Mouse (Mus musculus) lung, postnatal 4 days (tissue): ENCODE measurements around the gene Dcst2.

Experiments
- DNase-seq, 2 experiments: peaks; one replicate each; pipeline ENCODE4 v3.0.0; 2021

The Dcst2 gene

DNA sequence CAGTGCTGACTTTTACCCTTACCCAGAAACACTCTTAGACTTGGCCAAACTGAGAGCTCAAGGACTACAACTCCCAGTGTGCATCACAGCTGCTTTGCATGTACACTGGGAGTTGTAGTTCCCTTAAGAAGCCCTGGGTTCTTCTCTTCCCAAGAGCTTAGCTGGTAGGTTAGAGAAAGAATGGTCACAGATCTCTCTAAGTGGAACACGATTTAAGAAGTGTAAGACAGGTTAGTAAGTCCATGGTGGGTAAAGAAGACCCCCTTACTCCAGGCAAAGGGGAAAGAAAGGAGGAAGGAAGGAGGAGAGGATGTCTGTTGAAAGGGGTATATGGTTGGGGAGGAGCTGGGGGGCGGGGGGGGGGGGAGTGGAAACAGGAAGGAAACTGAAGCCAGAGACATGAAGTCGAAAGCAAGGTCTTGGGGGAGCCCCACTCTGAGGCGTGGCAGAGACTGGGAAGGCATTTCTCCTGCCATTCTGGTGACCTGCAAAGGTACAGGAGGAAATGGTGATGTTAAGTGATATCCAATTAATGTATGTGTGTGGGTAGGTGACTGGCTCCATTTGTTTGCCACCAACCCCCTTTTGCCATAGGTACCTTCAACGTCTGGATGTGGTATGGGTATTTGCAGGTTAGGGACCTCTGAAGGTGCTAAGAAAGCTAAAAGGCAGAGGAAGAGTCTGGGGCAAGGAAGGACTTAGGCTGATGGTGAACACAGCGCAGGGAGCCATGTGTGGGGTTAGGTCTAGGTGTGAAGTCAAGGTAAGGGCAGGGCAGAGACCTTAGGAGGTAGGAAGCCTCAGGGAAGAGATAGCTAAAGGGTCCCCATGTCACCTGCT lies 27.3 kb downstream of the Dcst2 start:
- DNase-seq, result peak; percentile 29 to 46

DNA sequence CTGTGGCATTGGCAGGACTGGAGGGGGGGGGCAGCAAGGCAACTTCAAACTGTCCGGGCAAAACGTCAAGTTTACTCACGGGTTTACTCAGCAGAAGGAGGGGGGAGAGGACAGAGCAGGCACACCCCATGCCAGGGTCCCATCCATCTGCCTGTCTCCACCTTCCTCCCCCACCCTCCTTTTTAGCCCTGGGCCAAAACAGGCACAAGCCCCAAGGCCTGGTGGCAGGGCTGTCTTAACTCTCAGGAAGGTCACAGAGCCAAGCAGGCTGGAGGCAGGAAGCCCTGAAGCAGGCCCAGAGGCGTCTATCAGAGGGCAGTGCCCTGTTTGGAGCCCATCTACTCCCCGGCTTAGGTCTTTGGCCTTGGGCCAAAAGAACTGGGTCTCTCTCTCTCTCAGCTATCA lies 28.3 kb downstream of the Dcst2 start:
- peak; percentile 31 to 50 for DNase-seq

DNA sequence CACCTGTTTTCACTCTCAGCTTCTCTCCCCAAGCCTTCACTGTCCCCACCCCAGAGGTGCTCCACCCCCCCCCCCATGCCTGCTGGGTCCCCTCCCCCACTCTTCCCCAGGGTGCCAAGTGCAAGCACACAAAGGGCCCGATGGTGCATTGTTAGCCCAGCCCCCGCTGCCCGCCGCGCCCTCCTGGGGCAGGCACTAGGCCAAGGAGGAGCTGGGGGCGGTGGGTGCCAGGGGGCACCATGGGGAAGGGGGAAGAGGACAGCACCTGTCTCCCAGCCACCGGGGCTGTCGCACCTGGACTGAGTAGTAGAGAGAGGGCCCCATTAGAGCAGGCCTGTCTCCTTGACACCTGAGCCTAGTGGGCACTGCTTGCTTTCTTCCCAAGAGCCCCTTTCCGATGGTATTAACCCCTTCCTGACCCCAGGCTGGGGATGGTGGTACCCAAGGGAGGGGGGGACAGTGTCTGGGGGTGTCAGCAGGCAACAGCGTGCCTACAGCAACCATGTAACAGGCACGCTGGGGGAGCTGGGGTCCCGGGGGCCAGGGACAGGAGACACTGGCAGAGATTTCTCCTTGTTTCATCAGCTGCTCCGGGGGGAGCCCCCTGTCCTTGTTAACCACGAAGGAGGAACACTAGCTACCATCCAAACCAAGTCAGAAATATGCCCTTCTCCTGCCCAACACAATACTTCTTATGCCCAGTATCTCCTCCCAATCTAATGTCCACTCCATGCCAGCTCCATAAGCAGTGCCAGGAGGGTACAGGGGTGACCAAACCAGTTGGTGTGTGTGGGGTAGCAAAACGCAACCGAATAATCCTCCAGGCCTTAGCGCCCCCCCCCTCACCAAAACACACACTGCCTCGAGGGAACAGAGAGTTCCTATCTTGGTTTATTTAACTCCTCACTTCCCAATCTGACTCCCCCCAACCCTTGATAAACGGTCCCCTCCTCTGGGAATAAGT lies 29.2 kb downstream of the Dcst2 start:
- DNase-seq, result peak; percentile 53 to 62

DNA sequence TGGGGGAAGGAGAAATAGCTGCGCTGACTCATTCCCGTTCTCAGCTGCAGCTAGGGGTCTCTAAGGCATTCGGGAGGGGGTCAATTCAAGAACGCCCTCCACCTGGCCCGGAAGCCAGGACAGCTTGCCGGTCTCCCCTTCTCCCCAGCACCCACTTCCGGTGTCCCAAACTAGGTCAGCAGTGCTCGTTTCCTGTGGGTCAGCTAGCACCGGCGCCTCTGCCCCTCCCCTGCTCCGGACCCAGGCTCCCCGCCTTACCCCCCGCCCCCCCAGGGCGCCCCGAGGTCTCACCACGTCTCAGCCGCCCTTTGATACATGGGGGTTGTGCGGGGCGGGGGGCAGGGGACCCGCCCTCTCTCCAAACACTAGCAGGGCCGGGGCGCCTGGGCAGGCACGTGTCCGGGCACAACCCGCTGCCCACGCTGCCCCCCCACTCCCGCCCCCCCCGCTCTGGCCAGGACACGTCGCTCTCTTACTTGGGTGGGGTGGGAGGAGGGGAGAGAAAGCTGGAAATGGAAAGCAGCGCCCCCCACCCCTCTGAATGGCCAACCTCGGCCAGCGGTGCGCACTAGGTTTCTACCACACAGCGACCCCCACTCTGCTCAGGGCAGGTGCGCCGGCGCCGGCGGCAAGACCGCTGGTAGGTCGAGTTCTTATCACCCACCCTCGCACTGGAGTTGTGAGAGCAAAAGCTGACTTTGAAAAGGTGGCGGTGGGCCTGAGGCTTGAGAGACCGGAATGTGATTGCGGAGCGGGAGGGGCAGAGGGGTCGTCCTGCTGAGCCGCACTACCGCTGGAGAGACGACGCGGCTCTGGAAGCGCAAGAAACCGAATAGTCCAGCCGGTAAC lies 30.1 kb downstream of the Dcst2 start:
- peak; percentile 71 to 80 for DNase-seq

DNA sequence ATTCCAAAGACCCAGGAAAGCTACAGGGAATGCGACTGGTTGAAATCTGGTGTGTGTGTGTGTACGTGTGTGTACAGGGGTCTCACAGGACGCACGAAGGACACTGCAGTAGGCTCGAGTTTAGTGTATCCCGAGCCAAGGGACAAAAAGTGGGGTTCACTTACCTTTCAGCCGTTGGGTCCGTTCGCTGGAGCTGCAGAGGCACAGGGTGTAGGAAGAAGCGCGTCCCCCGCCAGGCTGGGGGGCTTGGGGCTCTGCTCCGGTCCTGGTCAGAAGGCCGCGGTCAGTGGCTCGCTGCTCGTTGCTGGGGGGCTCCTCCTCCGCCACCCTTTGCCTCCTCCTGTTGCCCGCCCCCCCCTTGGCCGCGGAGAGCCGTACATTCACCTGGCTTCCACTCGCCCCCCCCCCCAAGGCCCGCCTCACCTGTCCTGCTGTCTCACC lies 31.1 kb downstream of the Dcst2 start:
- peak; percentile 55 to 66 for DNase-seq

DNA sequence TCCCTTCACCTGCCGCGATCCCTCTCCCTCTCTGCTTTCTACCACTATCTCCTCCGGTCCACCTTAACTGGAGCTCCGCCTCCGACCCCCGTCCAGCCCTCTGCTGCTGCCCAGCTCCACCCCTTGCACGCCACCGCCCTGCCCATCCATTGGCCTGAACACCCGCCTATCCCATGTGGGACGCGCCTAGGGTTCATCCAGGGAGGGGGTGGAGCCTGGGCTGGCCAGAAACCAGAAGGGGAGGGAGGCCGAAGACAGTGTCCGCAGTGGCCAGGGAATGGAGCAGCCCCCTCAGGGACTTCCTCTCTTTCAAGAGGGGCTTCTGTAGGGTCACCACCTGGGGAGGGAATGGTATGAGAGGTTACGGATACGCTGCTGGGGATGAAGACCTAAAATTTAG lies 31.8 kb downstream of the Dcst2 start:
- peak; percentile 99 for DNase-seq

DNA sequence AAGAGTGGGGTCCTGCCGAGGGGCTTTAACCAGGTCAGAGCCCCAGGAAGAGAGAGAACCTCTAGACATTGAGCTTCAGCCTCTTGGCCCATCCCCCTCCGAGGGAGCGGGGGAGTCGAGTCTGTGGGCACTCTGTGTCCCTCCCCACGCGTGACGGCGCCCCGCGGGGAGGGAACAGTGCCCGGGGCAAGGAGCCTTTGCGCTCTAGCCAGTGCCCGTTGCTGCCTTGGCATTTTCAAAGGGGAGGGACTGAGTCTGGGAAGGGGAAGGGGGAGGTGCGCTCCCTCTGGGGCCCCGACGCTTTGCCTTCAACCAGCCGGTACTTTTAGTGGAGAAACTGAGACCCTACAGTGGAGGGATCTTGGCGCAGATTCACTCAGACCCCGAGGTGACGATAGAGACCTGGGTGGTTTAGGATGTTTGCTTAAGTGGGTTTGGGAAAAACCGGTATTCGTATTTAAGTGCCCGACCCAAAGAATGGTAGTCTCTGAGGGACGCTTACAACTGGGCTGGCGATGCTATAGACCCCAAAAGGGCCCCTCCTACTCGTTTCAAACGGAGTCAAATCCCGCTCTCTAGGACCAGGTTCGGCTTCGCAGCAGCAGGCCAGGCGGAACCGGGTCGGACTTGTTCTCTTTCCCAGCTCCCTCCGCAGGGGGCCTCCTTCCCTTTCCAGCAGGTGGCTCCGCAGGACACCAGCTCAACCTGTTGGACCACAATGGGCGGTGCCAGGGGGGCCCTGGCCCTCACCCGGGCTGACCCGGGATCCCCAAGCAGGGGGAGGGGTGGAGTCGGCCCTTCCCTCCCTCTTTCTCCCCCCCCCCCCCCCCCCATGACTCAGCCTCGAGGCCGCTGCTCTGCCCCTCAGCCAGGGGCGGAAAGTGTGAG lies 32.5 kb downstream of the Dcst2 start, which contains the start of gene Zbtb7b:
Gene Zbtb7b (minus strand): TSS at position 771 of the 888 bp plus-strand sequence.
- DNase-seq, result peak; percentile 88 to 92

DNA sequence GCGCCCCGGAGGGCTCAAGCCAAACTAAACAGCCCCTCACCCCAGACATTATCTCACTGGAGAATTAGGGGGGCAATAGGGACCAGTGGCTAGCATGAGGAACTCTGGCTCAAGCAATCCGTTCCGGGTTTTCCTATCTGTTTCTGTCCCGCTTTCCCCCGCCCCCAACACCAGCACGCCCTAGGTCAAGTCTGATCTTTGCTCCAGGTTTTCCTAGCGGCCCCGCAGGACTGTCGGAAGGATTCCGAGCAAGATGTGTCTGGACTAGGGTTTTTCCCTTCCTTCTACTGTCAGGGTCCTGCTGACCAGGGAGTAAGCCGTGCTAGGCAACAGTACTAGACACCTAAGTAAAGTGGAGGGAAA lies 33.1 kb downstream of the Dcst2 start:
- DNase-seq, result peak; percentile 89 to 92

DNA sequence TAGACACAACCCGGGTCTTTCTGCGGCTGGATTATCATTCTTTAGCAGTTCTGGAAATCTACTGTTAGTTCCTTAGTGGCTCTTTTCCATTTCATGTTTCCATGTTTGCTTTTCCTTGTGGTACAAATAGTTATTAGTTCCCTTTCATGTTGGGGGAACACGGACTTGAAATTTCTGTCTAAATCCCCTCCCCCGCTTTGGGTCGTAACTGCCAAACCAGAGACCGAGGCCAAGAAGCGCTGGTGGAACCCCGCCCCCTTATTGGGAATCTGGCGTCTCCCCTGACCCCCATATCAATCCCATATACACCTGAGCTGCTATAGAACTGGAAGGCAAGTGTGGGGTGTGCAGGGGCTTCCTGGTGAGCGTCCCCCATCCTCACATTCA lies 33.6 kb downstream of the Dcst2 start:
- peak in 1 of 2 experiments; percentile 23 for DNase-seq

DNA sequence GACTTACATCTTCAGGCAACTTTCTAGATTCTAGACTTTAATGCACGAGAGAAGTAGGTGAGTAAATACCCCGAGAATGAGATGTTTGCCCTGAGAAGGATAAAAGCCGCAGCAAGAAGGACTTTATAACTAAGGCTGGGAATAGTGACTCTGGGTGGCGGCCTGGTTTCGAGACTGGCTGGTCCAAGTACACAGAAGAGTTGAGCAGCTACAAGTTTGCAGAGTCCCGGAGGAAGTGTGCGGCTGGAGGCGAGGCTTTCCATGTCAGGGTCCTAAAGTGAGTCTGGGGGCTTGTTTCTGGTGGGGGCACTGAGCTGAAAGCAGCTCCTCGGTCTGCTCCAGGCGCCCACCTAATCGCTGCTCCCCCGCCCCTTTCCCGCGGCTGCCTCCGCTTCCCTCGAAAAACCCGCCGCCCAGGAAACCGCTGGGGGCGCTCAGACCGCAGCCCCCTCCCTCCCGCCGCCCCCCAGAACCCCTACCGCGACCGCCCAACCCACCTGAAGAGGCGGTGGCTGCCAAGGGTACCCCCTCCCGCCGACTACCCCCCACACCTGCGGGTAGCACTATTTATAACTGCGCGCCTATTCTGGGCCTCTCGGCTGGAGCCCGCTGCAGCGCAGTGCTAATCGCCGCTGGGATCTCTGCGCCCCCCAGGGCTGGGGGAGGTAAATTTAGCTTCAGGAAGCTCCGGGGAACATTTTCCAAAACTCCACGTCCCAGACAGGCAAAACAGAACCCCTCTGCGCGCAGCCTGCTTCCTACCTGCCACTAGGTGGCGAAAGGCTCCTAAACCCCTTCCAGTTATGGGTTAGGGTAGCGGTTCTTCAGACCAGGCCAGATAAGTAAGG lies 34.3 kb downstream of the Dcst2 start:
- DNase-seq, result peak; percentile 78 to 83

DNA sequence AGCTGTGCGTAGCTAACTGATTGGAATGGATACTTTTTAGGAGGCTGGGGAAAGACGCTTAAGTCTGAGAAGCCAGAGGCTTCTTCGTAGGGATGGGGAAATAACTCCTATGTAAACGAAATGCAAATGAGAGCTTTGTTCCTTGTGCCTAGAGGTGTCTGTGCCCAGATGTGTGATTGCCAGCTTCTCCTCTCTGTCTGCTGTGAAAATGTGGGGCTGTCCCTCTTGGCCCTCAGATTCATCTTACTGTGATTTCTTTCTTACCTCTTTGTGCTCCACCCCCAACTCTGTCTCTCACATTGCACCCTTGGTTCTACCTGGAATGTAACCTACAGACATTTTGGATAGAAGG lies 34.9 kb downstream of the Dcst2 start:
- no peak for DNase-seq

DNA sequence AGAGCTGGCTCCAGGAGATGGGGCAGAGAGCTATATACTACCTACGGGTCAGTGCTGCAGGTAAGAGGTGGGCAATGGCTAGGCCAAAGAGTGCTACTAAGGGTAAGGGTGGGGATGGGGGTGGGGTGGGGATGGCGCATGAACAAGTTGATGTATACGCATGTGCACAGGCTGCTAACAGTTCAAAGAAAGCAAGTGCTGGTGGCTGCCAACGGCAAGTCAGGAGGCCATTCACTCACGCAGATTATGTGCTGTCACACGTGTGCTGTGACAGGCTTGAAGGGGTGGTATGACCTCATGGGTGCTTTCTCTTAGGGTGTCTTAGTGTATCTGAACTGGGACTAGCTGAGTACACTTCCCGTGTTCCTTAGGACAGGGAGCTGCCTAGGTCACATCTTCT lies 39.6 kb downstream of the Dcst2 start:
- DNase-seq, result no peak

DNA sequence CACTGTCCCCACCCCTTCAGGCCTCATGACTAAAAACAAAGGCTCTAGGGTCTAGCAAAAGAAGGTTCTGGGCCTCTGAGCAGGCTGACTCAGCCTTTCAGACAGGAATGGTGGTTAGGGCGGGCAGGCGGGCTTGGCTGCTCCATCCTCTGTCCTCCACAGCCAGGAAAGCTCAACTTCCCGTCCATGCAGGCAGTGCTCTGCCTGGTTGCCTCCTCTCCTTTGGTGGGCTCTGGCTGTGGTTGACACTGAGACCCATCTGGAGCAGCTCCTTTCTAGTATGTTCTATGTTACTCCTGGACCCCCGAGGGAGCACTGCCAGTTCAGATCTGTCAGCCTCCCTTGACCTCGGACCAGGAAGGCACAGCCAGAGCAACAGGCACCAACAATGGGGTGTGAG lies 40.9 kb downstream of the Dcst2 start, which contains the start of gene Lenep:
Gene Lenep (minus strand): TSS at position 101 of the 400 bp plus-strand sequence.
- DNase-seq, result no peak

DNA sequence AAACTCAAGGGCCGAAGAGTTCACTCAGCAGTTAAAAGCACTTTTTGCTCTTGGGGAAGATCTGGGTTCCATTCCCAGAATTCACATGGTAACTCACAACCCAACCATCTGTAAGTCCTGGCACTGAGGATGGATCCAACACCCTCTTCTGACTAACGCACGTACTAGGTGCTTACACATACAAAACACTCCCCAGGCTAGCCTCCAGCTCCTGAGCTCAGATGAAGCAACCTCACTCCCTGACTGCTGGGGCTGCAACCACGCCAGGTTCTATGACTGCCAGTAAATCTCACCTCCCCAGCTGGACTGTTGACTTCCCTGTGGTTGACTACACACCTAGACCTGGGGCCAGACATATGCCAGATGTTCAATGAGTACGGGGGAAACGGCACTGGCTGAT lies 45.1 kb downstream of the Dcst2 start:
- DNase-seq, result no peak

DNA sequence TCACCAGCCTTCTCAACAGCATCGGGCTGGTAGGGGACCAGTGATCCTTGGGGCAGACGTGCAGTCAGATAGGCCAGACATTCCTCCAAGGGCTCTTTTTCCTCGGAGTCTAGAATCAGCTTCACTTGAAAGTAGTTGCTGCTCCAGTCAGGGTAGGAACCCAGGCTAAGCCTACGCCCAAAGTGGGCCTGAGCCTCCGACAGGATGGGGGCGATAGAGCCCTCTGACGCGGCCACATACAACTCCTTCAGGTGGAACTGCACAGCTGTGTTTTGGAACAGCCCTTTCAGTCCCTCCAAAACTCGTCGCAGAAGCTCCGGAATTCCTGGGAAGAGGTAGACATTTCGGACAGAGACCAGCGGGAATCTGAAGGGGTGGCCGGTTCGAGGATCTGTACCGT lies 46.7 kb downstream of the Dcst2 start:
- DNase-seq, result no peak

DNA sequence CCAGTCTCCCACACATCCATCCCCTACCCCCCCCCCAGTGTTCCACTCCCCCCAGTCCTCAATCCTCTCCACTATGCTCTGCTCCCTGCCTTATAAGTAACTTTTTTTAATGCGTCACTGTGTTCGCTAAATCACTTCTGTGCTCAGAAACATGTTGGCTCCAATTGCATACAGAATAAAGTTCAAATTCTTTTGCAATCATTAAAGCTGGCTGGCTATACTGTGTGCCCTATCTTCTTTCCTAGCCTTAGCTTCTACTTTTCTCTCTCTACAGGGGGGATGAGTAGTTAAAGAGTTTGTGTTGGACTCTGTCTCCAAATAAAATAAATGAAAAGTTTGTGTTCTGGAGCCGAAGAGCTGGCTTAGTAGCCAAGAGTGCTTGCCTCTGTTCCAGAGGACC lies 47.9 kb downstream of the Dcst2 start:
- DNase-seq, result no peak

DNA sequence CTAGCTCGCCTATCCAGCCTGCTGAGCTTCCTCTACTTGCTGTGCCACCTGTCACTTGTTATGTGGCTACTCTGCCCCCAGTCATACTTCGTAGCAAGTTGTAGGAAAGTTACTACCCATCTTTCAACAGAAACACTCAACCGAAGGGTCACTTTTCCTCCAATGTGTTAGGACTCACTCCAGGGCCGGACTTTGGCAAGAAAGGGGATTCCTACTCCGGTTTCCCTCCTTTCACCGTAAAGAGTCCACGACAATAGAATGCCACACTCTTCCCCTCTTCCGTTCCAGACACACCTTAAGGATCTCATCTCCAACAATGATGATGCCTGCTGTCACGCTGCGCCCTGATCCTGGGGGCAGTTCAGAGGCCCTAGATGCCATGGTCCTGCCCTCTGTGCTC lies 49.1 kb downstream of the Dcst2 start:
- no peak for DNase-seq

DNA sequence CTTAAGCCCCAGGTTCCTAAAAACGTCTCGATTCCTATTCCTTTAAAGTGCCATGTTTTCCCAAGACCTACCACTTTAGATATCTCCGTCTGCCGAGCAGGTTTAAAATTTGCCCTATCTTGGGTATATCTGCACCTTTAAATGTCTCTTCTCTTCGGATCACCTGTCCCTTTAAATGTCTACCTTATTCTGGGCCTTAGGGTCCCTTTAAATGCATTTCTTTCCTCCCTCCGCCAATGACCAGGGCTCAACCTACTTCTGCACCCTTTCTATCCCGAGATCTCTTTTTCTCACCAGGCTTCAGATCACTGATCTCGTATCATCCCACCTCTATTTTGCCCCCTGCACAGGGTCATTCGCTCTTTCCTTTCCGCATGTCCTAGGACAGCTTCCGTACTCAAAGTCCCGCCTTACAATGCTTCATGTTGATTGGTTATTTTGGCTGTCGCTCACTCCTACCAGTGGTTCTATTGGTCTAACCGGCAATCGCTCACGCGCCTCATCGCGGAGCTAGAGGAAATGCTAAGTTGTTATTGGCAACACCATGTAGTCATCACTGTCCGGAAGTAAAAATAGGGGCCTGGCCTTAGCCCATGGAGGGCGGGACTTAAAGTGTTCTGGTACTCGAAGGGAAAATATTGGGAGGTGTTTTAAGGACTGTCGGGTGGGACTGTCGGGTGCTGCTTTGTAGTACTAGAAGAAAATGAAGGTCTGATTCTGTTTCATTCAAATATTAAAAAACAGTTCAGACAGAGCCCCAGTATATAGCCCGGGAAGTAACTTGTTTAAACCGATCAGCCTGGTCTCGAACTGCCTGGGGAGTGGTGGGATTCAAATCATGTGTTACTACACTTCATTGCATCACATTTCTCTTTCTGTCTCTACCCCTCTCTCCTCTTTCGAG lies 50.0 kb downstream of the Dcst2 start, which contains the start of gene Flad1:
Gene Flad1 (minus strand): TSS at position 381 of the 904 bp plus-strand sequence.
- peak; percentile 97 to 100 for DNase-seq

DNA sequence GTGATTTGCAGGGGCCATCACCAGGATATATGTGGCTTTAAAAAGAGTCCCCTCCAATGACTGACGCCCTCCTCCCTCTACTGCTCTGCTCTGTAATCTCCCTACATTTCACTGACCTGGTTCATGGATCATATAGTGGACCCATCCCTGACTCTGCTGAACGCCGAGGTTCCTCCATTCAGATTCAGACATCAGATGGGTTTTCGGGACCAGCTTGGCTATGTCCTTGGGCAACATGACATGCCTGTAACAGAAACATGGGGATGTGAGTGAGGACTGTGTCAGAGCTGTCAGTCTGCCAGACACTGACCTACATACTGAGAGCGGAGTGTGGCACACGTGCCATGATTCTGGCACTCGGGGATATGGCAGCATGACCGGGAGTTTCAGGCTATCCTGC lies 54.4 kb downstream of the Dcst2 start:
- DNase-seq, result no peak
